Mouse (Mus musculus) megakaryocyte, embryonic 14.5 days (primary cell): ENCODE data around the gene Lad1.

Experiments
- FLI1 ChIP-seq: IDR thresholded peaks from 2 replicates; pipeline ENCODE4 v1.6.1; 2012; ENCODE audit warnings: low read length, inconsistent platforms, mixed read lengths
- GATA1 ChIP-seq: IDR thresholded peaks from 3 replicates; pipeline ENCODE4 v1.6.1; 2012; ENCODE audit warnings: mixed read lengths, low read length, inconsistent platforms, borderline replicate concordance

DNA sequence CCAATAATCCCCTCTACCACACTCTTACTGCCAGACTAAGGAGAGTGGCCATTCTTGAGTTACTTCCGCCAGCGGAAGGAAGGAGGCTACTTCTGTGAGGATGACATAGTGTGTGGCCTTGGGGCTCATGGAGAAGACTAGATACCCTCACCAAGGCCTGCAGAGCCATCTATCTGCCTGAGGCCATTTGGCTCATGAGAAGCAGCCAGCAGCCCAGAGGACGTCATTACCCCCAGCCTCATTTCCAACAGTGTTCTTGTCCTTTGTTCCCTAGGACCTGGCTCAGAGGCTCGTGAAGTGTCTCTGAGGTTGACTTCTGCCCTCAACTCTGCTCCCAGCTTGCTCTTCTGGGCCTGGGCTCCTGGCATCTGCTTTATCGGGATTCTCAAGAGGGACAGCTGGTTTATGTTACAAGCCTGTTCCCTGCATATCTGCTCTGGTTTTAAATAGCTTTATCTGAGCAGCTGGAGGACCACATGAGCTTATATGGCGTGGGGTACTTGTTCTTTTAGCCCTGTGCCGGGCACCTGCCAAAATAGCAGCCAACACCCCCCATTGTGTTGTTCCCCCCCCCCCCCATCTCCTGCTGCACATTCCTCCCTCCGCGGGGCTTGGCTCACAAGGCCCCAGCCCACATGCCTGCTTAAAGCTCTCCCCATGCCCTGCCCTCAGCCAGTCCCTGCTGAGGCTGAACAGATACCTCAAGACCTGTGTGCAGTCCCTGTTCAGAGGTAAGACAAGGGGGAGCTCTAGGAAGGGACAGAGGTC is 17.5 kb downstream of the Lad1 start, which contains the start of gene Tnnt2:
- no peak for TF ChIP-seq FLI1
- no peak for TF ChIP-seq GATA1
